Mouse (Mus musculus) thymus, postnatal 25 days (tissue): ENCODE results near the gene Cenpx.
"Not testable (repeated sequence)": the region's sequence is repeated elsewhere in the genome, so short reads cannot be mapped to it uniquely, and the experiment has no call there.

ENCODE experiments used
- DNase-seq: peaks from one replicate; pipeline ENCODE4 v3.0.0; 2022

Gene Cenpx

DNA sequence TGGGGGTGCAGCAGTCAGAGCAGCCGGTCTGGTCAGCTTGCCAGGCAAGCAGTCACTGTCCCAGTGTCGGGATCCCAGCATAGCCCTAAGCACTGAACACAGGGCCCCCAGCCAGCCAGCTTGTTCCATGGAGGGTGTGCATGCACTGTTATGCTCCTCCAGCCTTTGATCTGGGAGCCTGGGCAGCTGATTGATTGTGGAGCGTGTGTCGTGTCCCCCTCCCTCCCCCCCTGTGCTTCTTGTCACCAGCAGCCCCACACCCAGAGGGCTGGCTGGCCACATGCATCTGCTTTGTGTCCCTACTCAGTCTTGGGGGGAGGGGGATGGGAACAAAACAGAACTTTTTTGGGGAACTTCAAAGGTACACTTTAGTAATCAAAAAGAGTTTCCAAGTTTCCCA, 18.4 kb downstream of the Cenpx start:
- no peak for DNase-seq

DNA sequence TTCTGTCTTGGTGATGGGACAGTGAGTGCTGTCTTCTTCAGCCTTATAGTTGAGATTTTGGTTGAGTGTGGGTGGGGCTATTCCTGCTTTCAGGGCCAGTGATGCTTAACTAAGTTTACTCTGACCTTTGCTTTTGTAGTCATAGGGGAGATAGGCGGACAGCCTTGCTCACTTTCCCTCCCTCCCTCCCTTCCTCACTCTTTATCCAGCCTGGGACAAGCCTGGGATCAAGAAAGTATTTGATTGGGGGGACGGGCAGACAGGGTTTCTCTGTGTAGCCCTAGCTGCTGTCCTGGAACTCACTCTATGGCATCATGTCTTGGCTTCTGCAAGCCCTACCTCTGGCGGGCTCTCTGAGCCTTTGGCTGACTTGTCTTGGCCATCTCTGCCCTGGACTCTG, 20.1 kb downstream of the Cenpx start:
- no peak for DNase-seq

DNA sequence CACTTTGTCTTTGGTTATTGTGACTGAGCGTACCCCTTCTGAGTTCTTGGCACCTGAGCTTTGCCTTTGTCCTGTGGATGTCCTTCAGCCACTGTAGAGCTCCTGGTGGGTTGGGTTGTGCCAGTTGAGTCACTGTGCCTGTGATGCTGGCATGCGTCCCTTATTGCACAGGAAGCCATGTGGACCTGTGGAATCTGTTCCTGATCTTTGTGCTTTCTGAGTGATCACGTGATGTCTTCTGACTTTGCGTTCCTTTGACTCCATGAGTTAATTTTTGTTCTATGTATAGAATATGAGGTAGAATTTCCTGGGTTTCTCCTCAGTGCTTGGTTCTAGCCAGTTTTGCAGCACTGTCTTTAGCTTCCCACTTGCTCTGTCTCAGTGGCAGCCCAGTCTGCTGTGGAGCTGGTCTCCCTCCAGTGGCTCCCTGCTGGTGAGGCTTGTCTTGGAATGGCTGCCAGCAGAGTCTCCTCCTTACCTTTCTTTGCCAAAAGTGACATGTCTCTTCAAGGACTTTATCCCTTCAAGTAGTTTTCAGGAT, 21.0 kb downstream of the Cenpx start:
- DNase-seq: no peak

DNA sequence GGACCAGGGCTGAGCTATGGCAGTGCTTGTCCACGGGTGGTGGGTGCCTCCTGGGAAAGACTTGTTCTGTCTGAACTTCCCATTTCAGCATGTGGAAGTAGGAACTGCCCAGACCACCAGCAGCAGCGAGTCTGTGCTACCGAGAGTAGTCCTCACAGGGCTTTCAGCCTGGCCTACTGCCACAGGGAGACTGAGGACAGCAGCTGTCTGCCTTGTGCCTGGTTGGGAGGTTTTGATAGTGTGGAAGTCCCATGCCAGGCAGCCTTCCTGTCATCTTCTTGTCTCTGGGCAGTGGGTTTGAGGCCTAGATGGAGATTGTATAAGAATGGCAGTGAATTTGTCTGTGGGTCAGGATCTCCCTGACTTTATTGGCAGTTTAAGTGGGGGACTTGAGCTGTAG, 24.2 kb downstream of the Cenpx start:
- no peak for DNase-seq

- no peak for DNase-seq
Measured at GRCm38 (mm10) chr11:120686650-120687272, 26.8 kb downstream of the Cenpx start.

- DNase-seq: no peak
Measured at GRCm38 (mm10) chr11:120684660-120685059, 28.9 kb downstream of the Cenpx start.

DNA sequence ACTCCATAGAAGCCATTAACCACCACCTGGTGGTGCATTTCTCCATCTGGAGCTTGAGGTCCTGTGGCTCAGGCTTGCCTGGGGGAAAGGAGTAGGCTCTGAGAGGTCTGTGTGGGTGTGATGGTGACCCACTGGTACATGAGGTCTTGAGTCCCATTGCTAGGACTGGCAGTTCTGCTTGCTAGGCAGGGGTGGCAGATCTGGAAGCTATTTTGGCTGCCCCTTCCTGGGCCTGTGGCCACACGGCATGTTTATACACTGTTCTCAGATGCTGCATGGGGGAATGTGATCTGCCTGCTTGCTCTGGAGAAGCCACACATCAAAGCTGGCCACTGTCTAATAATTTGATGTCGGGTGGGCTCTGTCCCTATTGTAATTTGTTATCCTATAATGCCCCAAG, 29.5 kb downstream of the Cenpx start:
- no peak for DNase-seq

- no peak for DNase-seq
Measured at GRCm38 (mm10) chr11:120683536-120683935, 30.0 kb downstream of the Cenpx start.

DNA sequence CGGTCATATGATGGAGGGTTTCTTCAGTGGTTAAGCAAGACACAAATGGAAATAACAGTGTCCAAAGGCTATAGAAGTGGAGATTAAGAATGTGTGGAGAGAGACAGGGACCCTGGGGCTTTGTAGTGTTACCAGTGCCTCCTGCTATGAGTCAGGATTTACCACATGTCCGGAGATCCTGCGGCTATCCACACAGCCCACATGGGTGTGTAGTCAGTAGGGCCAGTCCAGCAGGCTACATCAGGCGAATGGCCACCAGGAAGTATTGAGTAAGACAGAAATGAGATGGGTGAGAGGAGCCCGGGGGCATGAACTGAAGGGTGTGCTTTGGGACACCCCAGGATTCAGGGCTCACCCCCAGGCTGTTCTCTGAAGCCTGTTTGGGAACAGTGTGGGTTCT, 30.9 kb downstream of the Cenpx start:
- DNase-seq: no peak

DNA sequence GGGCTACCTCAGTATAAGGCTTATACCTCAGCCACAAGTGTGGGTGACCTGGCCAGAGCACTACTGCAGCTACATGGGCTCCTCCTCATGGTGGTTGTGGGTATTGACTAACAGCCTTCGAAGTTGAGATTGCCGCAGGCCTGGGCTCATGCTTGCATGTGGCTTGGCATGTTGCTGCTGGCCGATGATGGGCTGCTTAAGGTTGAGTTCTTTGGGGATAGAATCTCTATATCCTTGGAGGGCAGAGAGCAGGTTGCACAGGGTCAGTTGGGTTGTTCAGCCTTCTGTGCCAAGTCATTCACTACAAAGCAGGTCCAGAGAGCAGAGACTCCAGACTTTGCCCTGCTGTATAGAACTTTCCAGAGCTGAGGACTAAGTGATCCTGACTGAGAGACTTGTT, 33.6 kb downstream of the Cenpx start:
- DNase-seq: peak; percentile 17

GRCm38 (mm10) chr11:120676951-120677350, 36.6 kb downstream of the Cenpx start:
- DNase-seq: no peak

DNA sequence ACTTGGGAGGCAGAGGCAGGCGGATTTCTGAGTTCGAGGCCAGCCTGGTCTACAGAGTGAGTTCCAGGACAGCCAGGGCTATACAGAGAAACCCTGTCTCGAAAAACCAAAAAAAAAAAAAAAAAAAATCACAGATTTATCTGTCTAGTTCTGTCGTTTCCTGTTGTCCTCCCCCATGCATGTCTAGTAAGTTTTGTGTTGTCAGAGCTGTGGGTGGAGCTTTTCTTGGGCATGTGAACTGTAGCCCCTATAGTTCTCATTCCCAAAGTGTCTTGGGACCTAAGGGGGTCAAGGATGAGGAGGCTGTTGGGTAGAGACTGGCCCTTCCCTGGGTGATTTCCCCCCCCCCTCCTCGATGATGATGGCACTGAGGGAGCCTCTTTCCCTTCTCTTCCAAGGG, 37.7 kb downstream of the Cenpx start:
- DNase-seq: not testable (repeated sequence)

- no peak for DNase-seq
Measured at GRCm38 (mm10) chr11:120673594-120674122, 39.9 kb downstream of the Cenpx start.

- peak; percentile 98 for DNase-seq
Measured at GRCm38 (mm10) chr11:120672687-120673593, 40.6 kb downstream of the Cenpx start, which contains the start of gene Aspscr1. Gene Aspscr1, plus strand, starts transcription at chr11:120672973.

DNA sequence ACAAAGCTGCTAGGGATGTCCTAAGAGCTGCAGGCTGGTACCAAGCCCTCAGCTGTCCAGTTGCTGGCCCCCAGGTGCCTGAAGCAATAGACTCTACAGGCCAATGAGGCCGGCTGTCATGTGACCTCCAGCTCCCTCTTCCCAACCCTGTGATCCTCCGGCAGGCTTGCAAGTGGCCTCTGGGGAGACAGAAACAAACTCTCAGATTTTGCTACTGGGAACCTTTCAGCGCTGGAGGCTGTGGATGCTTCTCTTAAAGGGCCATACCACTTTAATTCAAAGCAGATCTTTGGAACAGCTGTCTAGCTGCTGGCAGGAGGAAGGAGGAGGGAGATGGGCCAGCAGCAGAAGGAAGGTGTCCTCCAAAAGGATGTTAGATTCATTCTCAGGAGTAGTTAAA, 46.9 kb downstream of the Cenpx start:
- DNase-seq: no peak

DNA sequence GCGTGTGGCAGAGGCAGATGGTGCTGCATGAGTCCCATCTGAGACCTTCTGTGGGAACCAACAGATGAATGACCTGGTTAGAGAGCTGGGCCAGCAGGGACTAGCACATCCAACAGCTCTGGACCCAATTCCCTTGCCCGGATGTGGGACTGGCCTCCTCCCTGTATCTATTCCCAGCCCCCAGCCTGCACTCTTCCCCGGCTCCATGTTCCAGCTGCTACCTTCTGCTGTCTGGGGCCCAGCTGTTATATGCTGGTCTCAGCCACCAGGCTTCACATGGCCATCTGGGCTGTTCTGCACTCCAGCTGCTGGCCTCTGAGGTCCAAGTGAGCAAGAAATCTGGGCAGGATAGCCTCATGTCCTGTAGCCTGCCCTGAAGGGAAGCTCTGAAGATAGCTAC, 48.1 kb downstream of the Cenpx start:
- no peak for DNase-seq

DNA sequence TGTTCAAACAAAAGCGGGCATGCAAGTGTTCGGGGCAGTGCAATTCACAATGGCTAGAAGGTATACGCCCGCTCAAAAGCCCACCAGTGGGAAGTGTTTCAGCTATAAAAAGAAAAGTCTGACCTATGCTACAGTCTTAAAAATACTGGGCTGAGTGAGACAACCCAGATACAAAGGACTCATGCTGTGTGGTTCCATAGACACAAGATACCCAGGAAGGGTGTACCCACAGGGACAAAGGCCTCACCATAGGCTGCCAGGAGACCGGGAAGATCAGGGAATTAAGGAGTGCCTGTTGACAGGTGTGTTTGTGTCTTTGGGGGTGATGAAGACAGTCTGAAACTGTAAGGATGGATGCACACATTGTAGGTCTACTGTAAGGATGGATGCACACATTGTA, 49.8 kb downstream of the Cenpx start:
- DNase-seq: no peak

GRCm38 (mm10) chr11:120662759-120663158, 50.8 kb downstream of the Cenpx start:
- DNase-seq: no peak

DNA sequence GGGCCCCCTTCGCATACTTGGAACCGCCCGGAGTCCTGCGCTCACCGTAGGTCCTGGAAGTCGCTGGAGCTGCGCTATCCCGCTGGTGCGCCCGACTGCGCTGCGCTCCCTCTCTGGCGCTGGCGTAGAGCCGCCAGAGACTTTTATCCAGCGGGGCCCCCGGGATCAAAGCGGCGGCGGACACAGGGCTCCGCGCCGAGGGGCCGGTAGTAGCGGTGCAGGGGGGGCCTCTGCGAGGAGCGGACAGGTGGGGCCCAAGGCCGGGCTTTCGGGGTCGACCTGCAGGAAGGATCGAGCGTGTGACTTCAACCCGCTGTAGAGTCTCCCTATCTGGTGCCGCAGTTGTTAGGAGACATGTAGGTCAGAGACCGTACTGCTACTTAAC, 52.5 kb downstream of the Cenpx start, which contains the start of gene Notum:
Gene Notum, minus strand, starts transcription at position 100 of the 385 bp plus-strand sequence.
- no peak for DNase-seq
